Mouse (Mus musculus) kidney, embryonic 14.5 days (tissue): Measurements from ENCODE around the gene Metap1d. TPM values are rescaled to one million over a fixed set of nuclear protein-coding genes. Genes with fewer than 3 reads are reported as not detected.

Source experiments
- ATAC-seq: fragments of 200-750 bp; cut with Nextera tagmentation; 2 replicates; pipeline ENCODE4 v1.8.0; 2017; ENCODE audit warnings: moderate number of reproducible peaks, mild to moderate bottlenecking, moderate TSS enrichment, moderate library complexity; ENCODE audit not compliant: low FRiP score, low TSS enrichment
- H3K27ac ChIP-seq: fragments of 300-500 bp; sonication (generic); 2 replicates; pipeline ENCODE4 v1.5.1; 2014; ENCODE audit warnings: low read depth, mild to moderate bottlenecking, low read length, moderate library complexity, mixed read lengths
- H3K27me3 ChIP-seq: fragments of 300-500 bp; sonication (generic); 2 replicates; pipeline ENCODE4 v1.6.1; 2014; ENCODE audit warnings: mild to moderate bottlenecking, low read length; ENCODE audit not compliant: control insufficient read depth, insufficient read depth
- H3K36me3 ChIP-seq: fragments of 300-500 bp; sonication (generic); 2 replicates; pipeline ENCODE4 v1.6.1; 2014; ENCODE audit warnings: low read length, mixed read lengths; ENCODE audit not compliant: control insufficient read depth, insufficient read depth
- H3K4me1 ChIP-seq: fragments of 300-500 bp; sonication (generic); 2 replicates; pipeline ENCODE4 v1.6.1; 2014; ENCODE audit warnings: low read length, mixed read lengths; ENCODE audit not compliant: control insufficient read depth, insufficient read depth
- H3K4me2 ChIP-seq: fragments of 300-500 bp; sonication (generic); replicated peaks from 2 replicates; pipeline ENCODE4 v1.6.1; 2014; ENCODE audit warnings: low read depth, mild to moderate bottlenecking, low read length
- H3K4me3 ChIP-seq: fragments of 300-500 bp; sonication (generic); 2 replicates; pipeline ENCODE4 v1.5.1; 2014; ENCODE audit warnings: mild to moderate bottlenecking, low read length
- H3K9ac ChIP-seq: fragments of 300-500 bp; sonication (generic); 2 replicates; pipeline ENCODE4 v1.6.1; 2014; ENCODE audit warnings: low read depth, mild to moderate bottlenecking, low read length, moderate library complexity
- H3K9me3 ChIP-seq: fragments of 300-500 bp; sonication (generic); 2 replicates; pipeline ENCODE4 v1.6.1; 2016; ENCODE audit warnings: low read length; ENCODE audit not compliant: control insufficient read depth
- WGBS: fragments of 180-500 bp; shearing (Covaris S2); extraction: QIAGEN DNeasy Blood & Tissue Kit; methylation state at CpG from one replicate; pipeline ENCODE4 v1.1.7; 2014; 5-methylcytosine and 5-hydroxymethylcytosine counted together
- polyA plus RNA-seq: library from polyadenylated mRNA; unstranded; fragments of >200 nt; fragmentation: Nextera tagmentation; extraction: Ambion mirVana; gene quantifications from 2 replicates; pipeline ENCODE4 v1.2.1, GENCODE M21; 2014

Metap1d gene
- polyA plus RNA-seq, 1 experiment from 2014 or later: 44.9 TPM

GRCm38 (mm10) chr2:71499276-71500230 is 46.5 kb downstream of the Metap1d start:
- no peak overlapping the region for H3K9ac ChIP-seq
- H3K27ac ChIP-seq: no peak overlapping the region
- no peak overlapping the region for H3K4me2 ChIP-seq
- H3K27me3 ChIP-seq: no peaks in the 10 kb centered on the region
- H3K4me1 ChIP-seq: peaks cover 3% of the 10 kb centered on the region; the same call in 1 of the 2 replicates
- no peak for ATAC-seq
- 68% methylated on average over 16 of the region's 16 CpGs for WGBS
- H3K36me3 ChIP-seq: no peaks in the 10 kb centered on the region
- H3K4me3 ChIP-seq: no peak overlapping the region
- H3K9me3 ChIP-seq: no peaks in the 10 kb centered on the region

GRCm38 (mm10) chr2:71504852-71505251 is 51.8 kb downstream of the Metap1d start:
- H3K36me3 ChIP-seq: no peaks in the 10 kb centered on the region
- H3K4me3 ChIP-seq: no peak overlapping the region
- H3K9me3 ChIP-seq: no peaks in the 10 kb centered on the region
- WGBS: 74% methylated on average over 9 of the region's 9 CpGs
- H3K27ac ChIP-seq: no peak overlapping the region
- H3K9ac ChIP-seq: no peak overlapping the region
- no peak for ATAC-seq
- no peaks in the 10 kb centered on the region for H3K27me3 ChIP-seq
- no peak overlapping the region for H3K4me2 ChIP-seq
- no peaks in the 10 kb centered on the region for H3K4me1 ChIP-seq

GRCm38 (mm10) chr2:71511209-71511608 is 58.1 kb downstream of the Metap1d start:
- no peak for ATAC-seq
- H3K4me1 ChIP-seq: no peaks in the 10 kb centered on the region
- no peak overlapping the region for H3K27ac ChIP-seq
- H3K4me3 ChIP-seq: no peak overlapping the region
- H3K36me3 ChIP-seq: no peaks in the 10 kb centered on the region
- H3K4me2 ChIP-seq: no peak overlapping the region
- H3K9ac ChIP-seq: no peak overlapping the region
- H3K27me3 ChIP-seq: no peaks in the 10 kb centered on the region
- no peaks in the 10 kb centered on the region for H3K9me3 ChIP-seq
- WGBS: 75% methylated on average over 7 of the region's 7 CpGs

GRCm38 (mm10) chr2:71512326-71512725 is 59.2 kb downstream of the Metap1d start:
- Histone ChIP-seq H3K4me2 (no peak overlapping the region), H3K27ac (no peak overlapping the region), H3K27me3 (no peaks in the 10 kb centered on the region), H3K4me1 (no peaks in the 10 kb centered on the region), H3K4me3 (no peak overlapping the region), H3K9ac (no peak overlapping the region), H3K36me3 (no peaks in the 10 kb centered on the region), H3K9me3 (no peaks in the 10 kb centered on the region)
- ATAC-seq: no peak
- WGBS: 82% methylated on average over 9 of the region's 9 CpGs

GRCm38 (mm10) chr2:71516995-71517394 is 63.9 kb downstream of the Metap1d start:
- no peak overlapping the region for H3K4me2 ChIP-seq
- H3K4me1 ChIP-seq: no peaks in the 10 kb centered on the region
- H3K27me3 ChIP-seq: peaks cover 3% of the 10 kb centered on the region; the same call in 1 of the 2 replicates
- H3K36me3 ChIP-seq: no peaks in the 10 kb centered on the region
- no peak overlapping the region for H3K27ac ChIP-seq
- H3K4me3 ChIP-seq: no peak overlapping the region
- 66% methylated on average over 4 of the region's 4 CpGs for WGBS
- no peaks in the 10 kb centered on the region for H3K9me3 ChIP-seq
- H3K9ac ChIP-seq: no peak overlapping the region
- no peak for ATAC-seq

- Histone ChIP-seq H3K4me1 (no peaks in the 10 kb centered on the region), H3K9ac (no peak overlapping the region), H3K36me3 (no peaks in the 10 kb centered on the region), H3K4me2 (no peak overlapping the region), H3K4me3 (no peak overlapping the region), H3K27ac (no peak overlapping the region), H3K9me3 (no peaks in the 10 kb centered on the region), H3K27me3 (peaks cover 3% of the 10 kb centered on the region; the same call in 1 of the 2 replicates)
- no peak for ATAC-seq
- 82% methylated on average over 8 of the region's 8 CpGs for WGBS
These were observed 64.5 kb downstream of the Metap1d start for GRCm38 (mm10) chr2:71517466-71518099.

- Histone ChIP-seq H3K4me2 (no peak overlapping the region), H3K27me3 (peaks cover 54% of the 10 kb centered on the region), H3K27ac (no peak overlapping the region), H3K9me3 (no peaks in the 10 kb centered on the region), H3K4me1 (no peaks in the 10 kb centered on the region), H3K9ac (no peak overlapping the region), H3K4me3 (no peak overlapping the region), H3K36me3 (no peaks in the 10 kb centered on the region)
- ATAC-seq: no peak
- 50% methylated on average over 4 of the region's 4 CpGs for WGBS
These were observed 69.8 kb downstream of the Metap1d start for GRCm38 (mm10) chr2:71522871-71523270.

- Histone ChIP-seq H3K27me3 (peaks cover 60% of the 10 kb centered on the region), H3K4me1 (no peaks in the 10 kb centered on the region), H3K4me2 (no peak overlapping the region), H3K4me3 (no peak overlapping the region), H3K9me3 (no peaks in the 10 kb centered on the region), H3K27ac (no peak overlapping the region), H3K9ac (no peak overlapping the region), H3K36me3 (no peaks in the 10 kb centered on the region)
- no peak for ATAC-seq
- 52% methylated on average over 4 of the region's 4 CpGs for WGBS
These were observed 70.4 kb downstream of the Metap1d start for GRCm38 (mm10) chr2:71523431-71523830.

GRCm38 (mm10) chr2:71524763-71525162 is 71.7 kb downstream of the Metap1d start:
- Histone ChIP-seq H3K4me2 (no peak overlapping the region), H3K4me1 (peaks cover 4% of the 10 kb centered on the region; the same call in 1 of the 2 replicates), H3K9me3 (no peaks in the 10 kb centered on the region), H3K9ac (no peak overlapping the region), H3K27ac (no peak overlapping the region), H3K27me3 (peaks cover 73% of the 10 kb centered on the region), H3K4me3 (no peak overlapping the region), H3K36me3 (no peaks in the 10 kb centered on the region)
- WGBS: 27% methylated on average over 13 of the region's 13 CpGs
- ATAC-seq: no peak
